Mouse (Mus musculus) neural tube, embryonic 11.5 days (tissue): ENCODE measurements around the gene Gatd1. TPM values are rescaled to one million over a fixed set of nuclear protein-coding genes. Genes with fewer than 3 reads are reported as not detected.

Experiments used
- ATAC-seq: fragments of 200-750 bp; cut with Nextera tagmentation; 2 replicates; pipeline ENCODE4 v1.8.0; 2017; ENCODE audit warnings: moderate number of reproducible peaks, mild to moderate bottlenecking, moderate TSS enrichment, moderate library complexity; ENCODE audit not compliant: insufficient read depth, low FRiP score, low TSS enrichment
- DNase-seq: peaks from one replicate; pipeline ENCODE4 v3.0.0-alpha.2; 2015; ENCODE audit warnings: low spot score
- H3K27ac ChIP-seq: fragments of 300-500 bp; sonication (generic); 2 replicates; pipeline ENCODE4 v1.5.1; 2014; ENCODE audit warnings: low read depth, mild to moderate bottlenecking, low read length
- H3K27me3 ChIP-seq: fragments of 300-500 bp; sonication (generic); 2 replicates; pipeline ENCODE4 v1.6.1; 2014; ENCODE audit warnings: mild to moderate bottlenecking, low read length, mixed read lengths; ENCODE audit not compliant: control insufficient read depth, insufficient read depth
- H3K36me3 ChIP-seq: fragments of 300-500 bp; sonication (generic); 2 replicates; pipeline ENCODE4 v1.6.1; 2014; ENCODE audit warnings: mild to moderate bottlenecking, low read length, moderate library complexity, mixed read lengths; ENCODE audit not compliant: control insufficient read depth, insufficient read depth
- H3K4me1 ChIP-seq: fragments of 300-500 bp; sonication (generic); 2 replicates; pipeline ENCODE4 v1.6.1; 2014; ENCODE audit warnings: low read length, mixed read lengths; ENCODE audit not compliant: control insufficient read depth, insufficient read depth
- H3K4me2 ChIP-seq: fragments of 300-500 bp; sonication (generic); 2 replicates; pipeline ENCODE4 v1.6.1; 2014; ENCODE audit warnings: low read depth, mild to moderate bottlenecking, moderate library complexity
- H3K4me3 ChIP-seq: fragments of 300-500 bp; sonication (generic); 2 replicates; pipeline ENCODE4 v1.5.1; 2014; ENCODE audit warnings: low read depth, low read length
- H3K9ac ChIP-seq: fragments of 300-500 bp; sonication (generic); 2 replicates; pipeline ENCODE4 v1.6.1; 2014; ENCODE audit warnings: mild to moderate bottlenecking, low read length
- H3K9me3 ChIP-seq: fragments of 300-500 bp; sonication (generic); 2 replicates; pipeline ENCODE4 v1.6.1; 2016; ENCODE audit warnings: low read length; ENCODE audit not compliant: control insufficient read depth
- WGBS: fragments of 180-500 bp; shearing (Covaris S2); extraction: QIAGEN DNeasy Blood & Tissue Kit; methylation state at CpG from one replicate; pipeline ENCODE4 v1.1.7; 2014; 5-methylcytosine and 5-hydroxymethylcytosine counted together
- polyA plus RNA-seq: library from polyadenylated mRNA; unstranded; fragments of >200 nt; fragmentation: Nextera tagmentation; extraction: Ambion mirVana; gene quantifications from 2 replicates; pipeline ENCODE4 v1.2.1, GENCODE M21; 2014

Gene Gatd1
- polyA plus RNA-seq = 44.1 and 46.0 TPM in 2 replicates

- under 1% methylated on average over 53 of the region's 56 CpGs for WGBS
- Histone ChIP-seq H3K27ac (peak within 1 kb of the TSS; percentile 75), H3K9ac (peak within 1 kb of the TSS; percentile 82), H3K36me3 (no peaks in the 10 kb centered on the region), H3K27me3 (no peaks in the 10 kb centered on the region), H3K4me3 (peak within 1 kb of the TSS; percentile 77), H3K9me3 (no peaks in the 10 kb centered on the region), H3K4me1 (peaks cover 10% of the 10 kb centered on the region; the same call in 1 of the 2 replicates), H3K4me2 (peak within 1 kb of the TSS; percentile 85)
- ATAC-seq (peak; percentile 85), DNase-seq (peak; percentile 100)
Measured at GRCm38 (mm10) chr7:141413809-141414584, at the start of gene Gatd1. Gene Gatd1 (minus strand): TSS chr7:141414136.

GRCm38 (mm10) chr7:141462333-141462821, 48.4 kb upstream of the Gatd1 start:
- H3K36me3 ChIP-seq = no peaks in the 10 kb centered on the region
- H3K4me1 ChIP-seq = 0 out of 2 replicates have a peak, but pooled peaks cover 9% of the 10 kb centered on the region
- H3K4me3 ChIP-seq = no peak overlapping the region
- WGBS = 19% methylated on average over 5 of the region's 5 CpGs
- H3K27me3 ChIP-seq = peaks cover 71% of the 10 kb centered on the region
- H3K9ac ChIP-seq = no peak overlapping the region
- H3K4me2 ChIP-seq = no peak overlapping the region; the same call in 1 of the 2 replicates
- no peak overlapping the region for H3K27ac ChIP-seq
- no peak for ATAC-seq
- H3K9me3 ChIP-seq = no peaks in the 10 kb centered on the region
- no peak for DNase-seq

GRCm38 (mm10) chr7:141461521-141462332, 47.8 kb upstream of the Gatd1 start:
- no peaks in the 10 kb centered on the region for H3K36me3 ChIP-seq
- peak overlapping the region; percentile 32; the same call in 1 of the 2 replicates for H3K9ac ChIP-seq
- peaks cover 69% of the 10 kb centered on the region for H3K27me3 ChIP-seq
- H3K9me3 ChIP-seq = no peaks in the 10 kb centered on the region
- H3K4me3 ChIP-seq = peak overlapping the region; percentile 27
- DNase-seq = no peak
- 2% methylated on average over 59 of the region's 59 CpGs for WGBS
- 0 out of 2 replicates have a peak, but pooled peaks cover 5% of the 10 kb centered on the region for H3K4me1 ChIP-seq
- peak overlapping the region; percentile 46 for H3K4me2 ChIP-seq
- H3K27ac ChIP-seq = no peak overlapping the region
- no peak for ATAC-seq

GRCm38 (mm10) chr7:141460391-141461113, 46.6 kb upstream of the Gatd1 start, which contains the start of gene Cracr2b:
Gene Cracr2b (plus strand): TSS chr7:141461094.
- Histone ChIP-seq H3K4me3 (peak within 1 kb of the TSS; percentile 27), H3K9me3 (no peaks in the 10 kb centered on the region), H3K4me2 (peak within 1 kb of the TSS; percentile 46), H3K9ac (peak within 1 kb of the TSS; percentile 32; the same call in 1 of the 2 replicates), H3K4me1 (peaks cover 11% of the 10 kb centered on the region), H3K27ac (no peak within 1 kb of the TSS), H3K27me3 (peaks cover 59% of the 10 kb centered on the region), H3K36me3 (no peaks in the 10 kb centered on the region)
- 72% methylated on average over 15 of the region's 15 CpGs for WGBS
- DNase-seq = no peak
- no peak for ATAC-seq

- Histone ChIP-seq H3K4me3 (no peak overlapping the region), H3K4me2 (no peak overlapping the region), H3K9ac (no peak overlapping the region), H3K36me3 (no peaks in the 10 kb centered on the region), H3K9me3 (no peaks in the 10 kb centered on the region), H3K4me1 (peaks cover 11% of the 10 kb centered on the region), H3K27me3 (peaks cover 53% of the 10 kb centered on the region), H3K27ac (no peak overlapping the region)
- DNase-seq (no peak), ATAC-seq (no peak)
- 82% methylated on average over 5 of the region's 5 CpGs for WGBS
Measured at GRCm38 (mm10) chr7:141460001-141460390, 46.1 kb upstream of the Gatd1 start.

- WGBS = 91% methylated on average over 17 of the region's 17 CpGs
- Histone ChIP-seq H3K4me2 (no peak overlapping the region), H3K27ac (no peak overlapping the region), H3K9ac (no peak overlapping the region), H3K27me3 (peaks cover 46% of the 10 kb centered on the region), H3K36me3 (no peaks in the 10 kb centered on the region), H3K4me1 (peaks cover 11% of the 10 kb centered on the region), H3K4me3 (no peak overlapping the region), H3K9me3 (no peaks in the 10 kb centered on the region)
- DNase-seq (no peak), ATAC-seq (no peak)
Measured at GRCm38 (mm10) chr7:141459301-141459711, 45.4 kb upstream of the Gatd1 start.

- no peak overlapping the region for H3K4me2 ChIP-seq
- H3K9ac ChIP-seq = no peak overlapping the region
- no peak overlapping the region for H3K4me3 ChIP-seq
- no peaks in the 10 kb centered on the region for H3K36me3 ChIP-seq
- DNase-seq = no peak
- H3K4me1 ChIP-seq = peaks cover 11% of the 10 kb centered on the region
- 92% methylated on average over 11 of the region's 11 CpGs for WGBS
- H3K27me3 ChIP-seq = peaks cover 40% of the 10 kb centered on the region
- ATAC-seq = no peak
- no peak overlapping the region for H3K27ac ChIP-seq
- H3K9me3 ChIP-seq = no peaks in the 10 kb centered on the region
Measured at GRCm38 (mm10) chr7:141458661-141459060, 44.7 kb upstream of the Gatd1 start.

GRCm38 (mm10) chr7:141457986-141458660, 44.2 kb upstream of the Gatd1 start:
- H3K36me3 ChIP-seq = no peaks in the 10 kb centered on the region
- no peaks in the 10 kb centered on the region for H3K9me3 ChIP-seq
- peaks cover 35% of the 10 kb centered on the region for H3K27me3 ChIP-seq
- WGBS = 81% methylated on average over 15 of the region's 15 CpGs
- peaks cover 11% of the 10 kb centered on the region for H3K4me1 ChIP-seq
- H3K4me2 ChIP-seq = no peak overlapping the region
- no peak overlapping the region for H3K4me3 ChIP-seq
- H3K27ac ChIP-seq = no peak overlapping the region
- peak; percentile 46 for DNase-seq
- ATAC-seq = no peak
- no peak overlapping the region for H3K9ac ChIP-seq
